Mouse (Mus musculus) hindbrain, postnatal 0 days (tissue): ENCODE results near the gene Izumo1. TPM values are rescaled to one million over a fixed set of nuclear protein-coding genes. Genes with fewer than 3 reads are reported as not detected.
A peak's percentile ranks its signal among the peaks of the same experiment; 100 is the strongest.

ENCODE experiments used
- ATAC-seq: fragments of 200-750 bp; cut with Nextera tagmentation; 2 replicates; pipeline ENCODE4 v1.8.0; 2017; ENCODE audit warnings: mild to moderate bottlenecking, moderate TSS enrichment, moderate library complexity
- DNase-seq: peaks from one replicate; pipeline ENCODE4 v3.0.0-alpha.2; 2015; ENCODE audit warnings: low spot score
- H3K27ac ChIP-seq: fragments of 300-500 bp; sonication (generic); 2 replicates; pipeline ENCODE4 v1.5.1; 2014; ENCODE audit warnings: mild to moderate bottlenecking
- H3K27me3 ChIP-seq: fragments of 300-500 bp; sonication (generic); 2 replicates; pipeline ENCODE4 v1.6.1; 2014; ENCODE audit warnings: low read length, mixed read lengths; ENCODE audit not compliant: insufficient read depth
- H3K36me3 ChIP-seq: fragments of 300-500 bp; sonication (generic); 2 replicates; pipeline ENCODE4 v1.6.1; 2014; ENCODE audit warnings: low read length, mixed read lengths; ENCODE audit not compliant: insufficient read depth
- H3K4me1 ChIP-seq: fragments of 300-500 bp; sonication (generic); 2 replicates; pipeline ENCODE4 v1.6.1; 2014; ENCODE audit warnings: antibody characterized with exemption, low read length, mixed read lengths; ENCODE audit not compliant: insufficient read depth
- H3K4me2 ChIP-seq: fragments of 300-500 bp; sonication (generic); 2 replicates; pipeline ENCODE4 v1.6.1; 2014; ENCODE audit warnings: low read depth, mild to moderate bottlenecking, low read length, moderate library complexity, mixed read lengths
- H3K4me3 ChIP-seq: fragments of 300-500 bp; sonication (generic); 2 replicates; pipeline ENCODE4 v1.5.1; 2014; ENCODE audit warnings: low read length
- H3K9ac ChIP-seq: fragments of 300-500 bp; sonication (generic); replicated peaks from 2 replicates; pipeline ENCODE4 v1.6.1; 2014; ENCODE audit warnings: mild to moderate bottlenecking, low read length, moderate library complexity, mixed read lengths
- H3K9me3 ChIP-seq: fragments of 300-500 bp; sonication (generic); 2 replicates; pipeline ENCODE4 v1.6.1; 2016; ENCODE audit warnings: low read length, mixed read lengths
- CTCF ChIP-seq: IDR thresholded peaks from 2 replicates; pipeline ENCODE4 v1.5.1; 2016; ENCODE audit warnings: antibody characterized with exemption, control low read depth, low read depth
- WGBS: fragments of 180-500 bp; shearing (Covaris S2); extraction: QIAGEN DNeasy Blood & Tissue Kit; methylation state at CpG from one replicate; pipeline ENCODE4 v1.1.7; 2014; 5-methylcytosine and 5-hydroxymethylcytosine counted together
- polyA plus RNA-seq: library from polyadenylated mRNA; unstranded; fragments of >200 nt; fragmentation: Nextera tagmentation; extraction: Ambion mirVana; gene quantifications from 2 replicates; pipeline ENCODE4 v1.2.1, GENCODE M21; 2015
- total RNA-seq: library from RNA; depleted of rRNA; stranded (reverse); fragments of >200 nt; gene quantifications from 2 replicates; pipeline ENCODE4 v1.2.3, GENCODE M21; 2014

The Izumo1 gene
- total and polyA plus RNA-seq, 2 experiments from 2014 or later = 0.10 TPM

- peak within 1 kb of the TSS; percentile 53 for H3K4me3 ChIP-seq
- no peaks in the 10 kb centered on the region for H3K36me3 ChIP-seq
- H3K4me2 ChIP-seq = peak within 1 kb of the TSS; percentile 86
- peaks cover 5% of the 10 kb centered on the region; the same call in 1 of the 2 replicates for H3K4me1 ChIP-seq
- peak within 1 kb of the TSS; percentile 81 for H3K9ac ChIP-seq
- TF ChIP-seq CTCF = no peak
- no peak for DNase-seq
- peak within 1 kb of the TSS; percentile 86 for H3K27ac ChIP-seq
- H3K27me3 ChIP-seq = no peaks in the 10 kb centered on the region
- 92% methylated on average over 9 of the region's 9 CpGs for WGBS
- ATAC-seq = no peak
- no peaks in the 10 kb centered on the region for H3K9me3 ChIP-seq
These were observed 5.7 kb downstream of the Izumo1 start, which contains the start of gene Rasip1 for GRCm38 (mm10) chr7:45627261-45627660. Gene Rasip1, plus strand, starts transcription at chr7:45627488.

GRCm38 (mm10) chr7:45628364-45629294 is 7.0 kb downstream of the Izumo1 start:
- H3K27me3 ChIP-seq = no peaks in the 10 kb centered on the region
- ATAC-seq (peak; percentile 91), DNase-seq (peak; percentile 95)
- H3K4me1 ChIP-seq = peaks cover 5% of the 10 kb centered on the region; the same call in 1 of the 2 replicates
- no peaks in the 10 kb centered on the region for H3K36me3 ChIP-seq
- peak overlapping the region; percentile 81 for H3K9ac ChIP-seq
- H3K27ac ChIP-seq = peak overlapping the region; percentile 86
- peak; percentile 45; the same call in 1 of the 2 replicates for TF ChIP-seq CTCF
- no peaks in the 10 kb centered on the region for H3K9me3 ChIP-seq
- peak overlapping the region; percentile 86 for H3K4me2 ChIP-seq
- H3K4me3 ChIP-seq = peak overlapping the region; percentile 53
- WGBS = 1% methylated on average over 93 of the region's 105 CpGs

- Histone ChIP-seq H3K4me3 (no peak overlapping the region), H3K4me1 (peaks cover 5% of the 10 kb centered on the region; the same call in 1 of the 2 replicates), H3K9me3 (no peaks in the 10 kb centered on the region), H3K36me3 (no peaks in the 10 kb centered on the region), H3K27me3 (no peaks in the 10 kb centered on the region), H3K27ac (no peak overlapping the region), H3K4me2 (no peak overlapping the region), H3K9ac (no peak overlapping the region)
- ATAC-seq = no peak
- peak; percentile 12 for DNase-seq
- 69% methylated on average over 23 of the region's 23 CpGs for WGBS
- TF ChIP-seq CTCF = no peak
These were observed 8.7 kb downstream of the Izumo1 start for GRCm38 (mm10) chr7:45630064-45630907.

- no peaks in the 10 kb centered on the region for H3K36me3 ChIP-seq
- peak overlapping the region; percentile 35 for H3K4me2 ChIP-seq
- H3K9me3 ChIP-seq = no peaks in the 10 kb centered on the region
- peak overlapping the region; percentile 0; the same call in 1 of the 2 replicates for H3K4me3 ChIP-seq
- 0 out of 2 replicates have a peak overlapping the region, but pooled peaks have one; percentile 4 for H3K9ac ChIP-seq
- H3K27me3 ChIP-seq = no peaks in the 10 kb centered on the region
- 23% methylated on average over 35 of the region's 35 CpGs for WGBS
- H3K4me1 ChIP-seq = peaks cover 5% of the 10 kb centered on the region; the same call in 1 of the 2 replicates
- no peak overlapping the region for H3K27ac ChIP-seq
- TF ChIP-seq CTCF = peak; percentile 51
- peak; percentile 59 for DNase-seq
- no peak for ATAC-seq
These were observed 10.9 kb downstream of the Izumo1 start for GRCm38 (mm10) chr7:45632499-45632898.

- Histone ChIP-seq H3K27ac (no peak overlapping the region), H3K4me3 (no peak overlapping the region), H3K9ac (no peak overlapping the region), H3K4me1 (0 out of 2 replicates have a peak, but pooled peaks cover 5% of the 10 kb centered on the region), H3K4me2 (no peak overlapping the region), H3K27me3 (no peaks in the 10 kb centered on the region), H3K9me3 (no peaks in the 10 kb centered on the region), H3K36me3 (no peaks in the 10 kb centered on the region)
- 88% methylated on average over 11 of the region's 11 CpGs for WGBS
- DNase-seq (no peak), ATAC-seq (no peak)
- TF ChIP-seq CTCF = no peak
These were observed 13.5 kb downstream of the Izumo1 start for GRCm38 (mm10) chr7:45634946-45635681.
